Mouse (Mus musculus): ENCODE results near the gene Hist1h3i. TPM values are rescaled to one million over a fixed set of nuclear protein-coding genes. Genes with fewer than 3 reads are reported as not detected.
"Not testable (repeated sequence)": the region's sequence is repeated elsewhere in the genome, so short reads cannot be mapped to it uniquely, and the experiment has no call there.

Gene Hist1h3i
- total and polyA plus RNA-seq, 2 experiments from 2014 or later: 21.5 to 602 TPM

DNA sequence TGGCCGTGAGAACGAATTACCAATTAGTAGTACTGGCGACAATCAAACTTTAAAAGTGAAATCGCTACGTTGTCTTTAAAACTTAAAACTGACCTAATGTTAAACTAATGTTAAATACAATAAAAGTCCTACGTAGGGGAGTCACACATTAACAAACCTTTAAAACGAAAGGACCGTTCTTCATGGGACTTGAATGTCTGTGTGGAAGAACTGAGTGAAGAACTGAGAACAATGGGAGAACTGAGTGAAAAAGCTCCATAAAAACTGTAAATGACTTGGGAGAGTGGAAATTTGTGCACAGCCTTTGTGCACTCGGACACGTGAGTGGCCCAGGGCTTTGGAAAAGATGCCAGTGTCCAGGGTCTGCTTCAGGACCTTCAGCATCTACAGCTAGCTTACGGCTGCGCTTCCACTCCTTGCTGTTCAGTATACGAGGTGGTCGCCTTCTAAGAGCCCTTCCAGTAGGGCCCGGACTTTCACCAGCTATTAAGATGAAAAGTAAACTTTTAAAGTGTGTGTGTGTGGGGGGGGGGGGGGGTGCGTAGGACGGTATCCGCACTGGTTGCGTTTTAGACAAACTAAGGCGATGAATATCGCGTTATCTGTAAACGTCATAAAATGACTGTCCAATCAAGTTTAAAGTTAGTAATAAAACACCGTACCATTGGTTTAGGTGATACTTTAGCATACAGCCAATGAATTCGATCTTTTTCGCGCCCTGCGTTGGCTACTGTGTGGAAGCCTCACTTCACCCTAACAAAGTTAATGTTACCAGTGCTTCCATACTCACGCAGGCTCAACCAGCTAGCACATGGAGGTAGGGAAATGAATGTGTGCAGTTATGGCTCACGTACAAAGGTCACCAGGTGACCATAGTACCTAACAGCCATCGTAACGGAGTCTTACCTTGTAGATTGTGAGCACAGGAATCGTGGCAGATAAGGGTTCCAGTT is 4.1 kb downstream of the Hist1h3i start:
- no peaks in the 10 kb centered on the region for H3K9me3 ChIP-seq (replicated peaks; ENCODE audit: control insufficient read depth, low read length)
- DNase-seq (ENCODE audit: low spot score): peak; percentile 94
- TF ChIP-seq EP300 (IDR thresholded peaks at IDR 0.05; ENCODE audit: low read depth) (no peak), CTCF (IDR thresholded peaks at IDR 0.05; ENCODE audit: low read depth) (no peak)
- H3K4me2 ChIP-seq (ENCODE audit: low read depth, low read length): peak overlapping the region; percentile 86
- H3K27me3 ChIP-seq (ENCODE audit: control insufficient read depth, insufficient read depth, low read length): no peaks in the 10 kb centered on the region
- ATAC-seq (ENCODE audit: insufficient read depth, low read depth): peak; percentile 80
- peak overlapping the region; percentile 82 for H3K27ac ChIP-seq (ENCODE audit: low read depth)
- peak overlapping the region; percentile 64 for H3K4me3 ChIP-seq (ENCODE audit: low read depth, low read length)
- peaks cover 18% of the 10 kb centered on the region for H3K4me1 ChIP-seq (ENCODE audit: control insufficient read depth, insufficient read depth)
- H3K9ac ChIP-seq (replicated peaks; ENCODE audit: low read depth, low read length): peak overlapping the region; percentile 67
- 6% methylated on average over 33 of the region's 33 CpGs for WGBS
- no peaks in the 10 kb centered on the region for H3K36me3 ChIP-seq (replicated peaks; ENCODE audit: control insufficient read depth, insufficient read depth, low read length)

DNA sequence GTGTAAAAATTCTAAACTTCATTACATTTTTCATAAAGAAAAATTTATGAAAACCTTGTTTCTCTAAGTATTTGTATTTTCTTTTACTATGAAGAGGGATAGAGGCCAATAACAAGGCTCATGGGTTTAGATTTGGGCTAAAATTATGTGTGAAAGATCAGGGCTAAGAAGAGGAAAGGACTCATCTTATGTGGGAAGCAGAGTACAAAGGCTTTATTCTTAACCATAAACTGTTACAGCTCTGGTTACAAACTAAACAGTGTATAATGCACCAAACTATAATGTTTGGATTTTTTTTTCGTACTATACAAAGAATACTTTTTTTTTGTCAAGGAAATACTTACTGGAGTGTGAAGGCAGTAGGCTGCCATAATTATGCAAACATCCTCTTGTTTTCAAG is 27.5 kb downstream of the Hist1h3i start:
- no peaks in the 10 kb centered on the region for H3K36me3 ChIP-seq (replicated peaks; ENCODE audit: control insufficient read depth, insufficient read depth, low read length)
- H3K27ac ChIP-seq (ENCODE audit: low read depth): no peak overlapping the region
- 74% methylated on average over 1 of the region's 1 CpGs for WGBS
- H3K4me2 ChIP-seq (ENCODE audit: low read depth, low read length): peak overlapping the region; percentile 72
- peaks cover 13% of the 10 kb centered on the region; the same call in 1 of the 2 replicates for H3K4me1 ChIP-seq (ENCODE audit: control insufficient read depth, insufficient read depth)
- 0 out of 2 replicates have a peak overlapping the region, but pooled peaks have one; percentile 5 for H3K4me3 ChIP-seq (ENCODE audit: low read depth, low read length)
- H3K27me3 ChIP-seq (ENCODE audit: control insufficient read depth, insufficient read depth, low read length): no peaks in the 10 kb centered on the region
- TF ChIP-seq EP300 (IDR thresholded peaks at IDR 0.05; ENCODE audit: low read depth) (no peak), CTCF (IDR thresholded peaks at IDR 0.05; ENCODE audit: low read depth) (no peak)
- H3K9me3 ChIP-seq (replicated peaks; ENCODE audit: control insufficient read depth, low read length): no peaks in the 10 kb centered on the region
- DNase-seq (ENCODE audit: low spot score): no peak
- no peak for ATAC-seq (ENCODE audit: insufficient read depth, low read depth)
- no peak overlapping the region; the same call in 1 of the 2 replicates for H3K9ac ChIP-seq (replicated peaks; ENCODE audit: low read depth, low read length)

- Histone ChIP-seq H3K9ac (replicated peaks; ENCODE audit: low read depth, low read length) (peak overlapping the region; percentile 48), H3K4me1 (ENCODE audit: control insufficient read depth, insufficient read depth) (peaks cover 18% of the 10 kb centered on the region), H3K4me3 (ENCODE audit: low read depth, low read length) (peak overlapping the region; percentile 51), H3K27ac (ENCODE audit: low read depth) (peak overlapping the region; percentile 94), H3K4me2 (ENCODE audit: low read depth, low read length) (peak overlapping the region; percentile 72)
- not testable (repeated sequence) for H3K36me3 ChIP-seq (replicated peaks; ENCODE audit: control insufficient read depth, insufficient read depth, low read length); H3K27me3 ChIP-seq (ENCODE audit: control insufficient read depth, insufficient read depth, low read length); H3K9me3 ChIP-seq (replicated peaks; ENCODE audit: control insufficient read depth, low read length)
- WGBS: 3% methylated on average over 12 of the region's 26 CpGs
- peak; percentile 18 for ATAC-seq (ENCODE audit: insufficient read depth, low read depth)
- DNase-seq (ENCODE audit: low spot score): peak; percentile 28
These were observed 28.7 kb downstream of the Hist1h3i start for GRCm38 (mm10) chr13:21754294-21755001.

DNA sequence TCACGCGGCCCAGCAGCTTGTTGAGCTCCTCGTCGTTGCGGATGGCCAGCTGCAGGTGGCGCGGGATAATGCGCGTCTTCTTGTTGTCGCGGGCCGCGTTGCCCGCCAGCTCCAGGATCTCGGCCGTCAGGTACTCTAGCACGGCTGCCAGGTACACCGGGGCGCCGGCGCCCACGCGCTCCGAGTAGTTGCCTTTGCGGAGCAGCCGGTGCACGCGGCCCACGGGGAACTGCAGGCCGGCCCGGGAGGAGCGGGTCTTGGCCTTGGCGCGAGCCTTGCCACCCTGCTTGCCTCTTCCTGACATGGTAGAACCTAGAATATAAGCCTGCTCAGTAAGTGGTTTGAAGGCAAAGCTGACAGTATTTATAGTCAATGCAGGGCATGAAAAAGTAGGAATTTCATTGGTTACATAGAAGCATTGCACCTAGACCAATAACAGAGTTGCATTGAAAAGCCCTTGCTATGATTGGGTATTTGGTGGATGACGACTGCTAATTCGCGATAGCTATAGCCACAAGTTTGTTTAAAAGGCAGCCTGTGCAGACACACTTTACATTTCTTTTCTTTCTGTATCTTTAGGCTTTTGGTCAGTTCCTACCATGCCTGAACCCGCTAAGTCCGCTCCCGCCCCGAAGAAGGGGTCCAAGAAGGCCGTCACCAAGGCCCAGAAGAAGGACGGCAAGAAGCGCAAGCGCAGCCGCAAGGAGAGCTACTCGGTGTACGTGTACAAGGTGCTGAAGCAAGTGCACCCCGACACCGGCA is 29.5 kb downstream of the Hist1h3i start, which contains the start of the genes Hist1h2ak and Hist1h2bn:
Gene Hist1h2ak (minus strand): TSS at position 304 of the 762 bp plus-strand sequence.
Gene Hist1h2bn (plus strand): TSS at position 600 of the 762 bp plus-strand sequence.
- Histone ChIP-seq H3K4me2 (ENCODE audit: low read depth, low read length) (peak within 1 kb of the TSS; percentile 72), H3K27ac (ENCODE audit: low read depth) (peak within 1 kb of the TSS; percentile 94), H3K4me1 (ENCODE audit: control insufficient read depth, insufficient read depth) (peaks cover 23% of the 10 kb centered on the region), H3K4me3 (ENCODE audit: low read depth, low read length) (peak within 1 kb of the TSS; percentile 51), H3K9ac (replicated peaks; ENCODE audit: low read depth, low read length) (peak within 1 kb of the TSS; percentile 51)
- H3K9me3 ChIP-seq (replicated peaks; ENCODE audit: control insufficient read depth, low read length); H3K27me3 ChIP-seq (ENCODE audit: control insufficient read depth, insufficient read depth, low read length); H3K36me3 ChIP-seq (replicated peaks; ENCODE audit: control insufficient read depth, insufficient read depth, low read length): not testable (repeated sequence)
- DNase-seq (ENCODE audit: low spot score) (peak; percentile 98), ATAC-seq (ENCODE audit: insufficient read depth, low read depth) (peak; percentile 92)
- WGBS: 0% methylated on average over 36 of the region's 50 CpGs

GRCm38 (mm10) chr13:21753051-21753523 is 30.1 kb downstream of the Hist1h3i start:
- Histone ChIP-seq H3K4me3 (ENCODE audit: low read depth, low read length) (peak overlapping the region; percentile 51), H3K4me1 (ENCODE audit: control insufficient read depth, insufficient read depth) (peaks cover 23% of the 10 kb centered on the region), H3K4me2 (ENCODE audit: low read depth, low read length) (peak overlapping the region; percentile 67), H3K27me3 (ENCODE audit: control insufficient read depth, insufficient read depth, low read length) (no peaks in the 10 kb centered on the region), H3K9ac (replicated peaks; ENCODE audit: low read depth, low read length) (peak overlapping the region; percentile 51), H3K27ac (ENCODE audit: low read depth) (peak overlapping the region; percentile 94), H3K9me3 (replicated peaks; ENCODE audit: control insufficient read depth, low read length) (no peaks in the 10 kb centered on the region), H3K36me3 (replicated peaks; ENCODE audit: control insufficient read depth, insufficient read depth, low read length) (no peaks in the 10 kb centered on the region)
- 3% methylated on average over 10 of the region's 10 CpGs for WGBS
- DNase-seq (ENCODE audit: low spot score) (no peak), ATAC-seq (ENCODE audit: insufficient read depth, low read depth) (no peak)
- TF ChIP-seq EP300 (IDR thresholded peaks at IDR 0.05; ENCODE audit: low read depth) (no peak), CTCF (IDR thresholded peaks at IDR 0.05; ENCODE audit: low read depth) (no peak)
